Mouse (Mus musculus): ENCODE measurements around the gene Olfr328. TPM values are rescaled to one million over a fixed set of nuclear protein-coding genes. Genes with fewer than 3 reads are reported as not detected.
"Not testable (repeated sequence)": the region's sequence is repeated elsewhere in the genome, so short reads cannot be mapped to it uniquely, and the experiment has no call there.

Olfr328 gene
- polyA plus RNA-seq, 1 experiment from 2014 or later = not detected

DNA sequence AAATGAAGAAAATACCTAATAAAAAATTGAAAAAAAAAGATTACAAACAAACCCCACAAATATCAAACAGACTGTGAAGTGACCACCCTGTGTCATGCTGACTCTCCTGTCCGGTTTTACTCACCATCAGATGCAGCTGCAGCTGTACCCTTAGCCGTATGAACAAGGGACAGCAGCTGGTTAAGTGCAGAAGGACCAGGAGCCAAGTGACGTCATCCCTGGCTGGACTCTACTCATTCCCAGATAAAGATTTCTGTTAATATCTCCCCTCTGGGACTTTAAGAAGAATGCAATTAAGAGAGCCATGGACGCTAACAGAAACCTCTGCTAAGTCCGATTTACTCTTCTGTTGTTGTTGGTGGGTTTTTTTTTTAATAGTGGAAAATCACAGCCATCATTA lies 15.0 kb upstream of the Olfr328 start, which contains the start of gene Olfr224:
Gene Olfr224, minus strand, starts transcription at position 149 of the 400 bp plus-strand sequence.
- Histone ChIP-seq H3K27me3 (replicated peaks) (no peaks in the 10 kb centered on the region), H3K4me1 (replicated peaks) (no peaks in the 10 kb centered on the region), H3K4me3 (no peak within 1 kb of the TSS), H3K4me2 (no peak within 1 kb of the TSS), H3K9ac (no peak within 1 kb of the TSS), H3K27ac (ENCODE audit: poor library complexity, severe bottlenecking) (no peak within 1 kb of the TSS), H3K36me3 (no peaks in the 10 kb centered on the region), H3K9me3 (replicated peaks) (no peaks in the 10 kb centered on the region)
- no peak for ATAC-seq (ENCODE audit: insufficient number of reproducible peaks, low FRiP score)
- 62% methylated on average over 5 of the region's 5 CpGs for WGBS

DNA sequence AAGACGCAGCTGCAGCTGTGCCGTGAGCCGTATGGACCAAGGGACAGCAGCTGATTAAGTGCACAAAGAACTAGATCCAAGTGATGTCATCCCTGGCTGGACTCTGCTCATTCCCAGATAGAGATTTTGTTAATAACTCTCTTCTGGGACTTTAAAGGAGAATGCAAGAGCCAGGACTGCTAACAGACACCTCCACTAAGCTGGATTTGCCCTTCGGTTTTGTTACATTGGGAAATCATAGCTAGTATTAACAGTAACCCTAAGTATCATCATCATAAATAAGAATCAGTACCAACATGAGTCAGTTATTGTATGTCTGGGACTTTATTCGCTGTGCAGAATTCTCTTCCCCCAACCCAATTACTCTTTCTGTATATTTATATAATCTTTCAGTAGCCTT lies 9.1 kb downstream of the Olfr328 start, which contains the start of gene Olfr329-ps:
Gene Olfr329-ps, minus strand, starts transcription at position 101 of the 400 bp plus-strand sequence.
- H3K4me3 ChIP-seq = no peak within 1 kb of the TSS
- no peaks in the 10 kb centered on the region for H3K36me3 ChIP-seq
- H3K4me2 ChIP-seq = no peak within 1 kb of the TSS
- H3K27me3 ChIP-seq (replicated peaks) = no peaks in the 10 kb centered on the region
- WGBS = 76% methylated on average over 5 of the region's 5 CpGs
- H3K9ac ChIP-seq = no peak within 1 kb of the TSS
- H3K4me1 ChIP-seq (replicated peaks) = no peaks in the 10 kb centered on the region
- ATAC-seq (ENCODE audit: insufficient number of reproducible peaks, low FRiP score) = no peak
- no peak within 1 kb of the TSS for H3K27ac ChIP-seq (ENCODE audit: poor library complexity, severe bottlenecking)
- H3K9me3 ChIP-seq (replicated peaks) = no peaks in the 10 kb centered on the region

GRCm38 (mm10) chr11:58534736-58535135 lies 20.7 kb downstream of the Olfr328 start, which contains the start of gene Olfr330:
Gene Olfr330 (minus strand): TSS chr11:58534836.
- not testable (repeated sequence) for H3K4me1 ChIP-seq (replicated peaks); H3K27ac ChIP-seq (ENCODE audit: poor library complexity, severe bottlenecking); H3K36me3 ChIP-seq; H3K4me2 ChIP-seq; H3K27me3 ChIP-seq (replicated peaks); H3K4me3 ChIP-seq; ATAC-seq (ENCODE audit: insufficient number of reproducible peaks, low FRiP score); H3K9ac ChIP-seq; H3K9me3 ChIP-seq (replicated peaks)

DNA sequence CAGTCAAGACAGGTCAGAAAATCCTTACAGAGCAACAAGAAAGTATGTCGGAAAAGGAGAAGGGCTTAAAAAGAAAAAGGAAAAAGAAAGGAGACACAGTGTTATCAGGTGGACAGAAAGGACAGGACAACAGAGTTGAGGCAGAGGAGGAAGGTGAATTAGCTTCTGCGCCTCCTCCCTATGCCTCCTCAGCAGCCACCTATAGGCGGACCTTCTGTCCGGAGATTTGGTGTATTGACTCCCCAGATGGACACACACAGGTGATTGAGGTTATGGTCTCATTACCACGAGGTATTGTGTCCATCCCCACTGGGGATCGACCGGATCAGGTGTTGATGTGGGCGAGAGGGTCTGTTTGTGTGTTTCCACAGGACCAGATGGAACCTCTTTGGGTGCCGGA lies 35.7 kb downstream of the Olfr328 start:
- H3K36me3 ChIP-seq; H3K4me1 ChIP-seq (replicated peaks); H3K27ac ChIP-seq (ENCODE audit: poor library complexity, severe bottlenecking); H3K4me3 ChIP-seq; H3K9ac ChIP-seq; ATAC-seq (ENCODE audit: insufficient number of reproducible peaks, low FRiP score); H3K4me2 ChIP-seq; H3K27me3 ChIP-seq (replicated peaks); H3K9me3 ChIP-seq (replicated peaks): not testable (repeated sequence)
- WGBS = 90% methylated on average over 8 of the region's 9 CpGs

GRCm38 (mm10) chr11:58518916-58519315 lies 36.5 kb downstream of the Olfr328 start:
- H3K4me1 ChIP-seq (replicated peaks); H3K9ac ChIP-seq; H3K9me3 ChIP-seq (replicated peaks); H3K36me3 ChIP-seq; ATAC-seq (ENCODE audit: insufficient number of reproducible peaks, low FRiP score); H3K4me3 ChIP-seq; H3K4me2 ChIP-seq; H3K27me3 ChIP-seq (replicated peaks); H3K27ac ChIP-seq (ENCODE audit: poor library complexity, severe bottlenecking): not testable (repeated sequence)
- WGBS = 86% methylated on average over 18 of the region's 18 CpGs

DNA sequence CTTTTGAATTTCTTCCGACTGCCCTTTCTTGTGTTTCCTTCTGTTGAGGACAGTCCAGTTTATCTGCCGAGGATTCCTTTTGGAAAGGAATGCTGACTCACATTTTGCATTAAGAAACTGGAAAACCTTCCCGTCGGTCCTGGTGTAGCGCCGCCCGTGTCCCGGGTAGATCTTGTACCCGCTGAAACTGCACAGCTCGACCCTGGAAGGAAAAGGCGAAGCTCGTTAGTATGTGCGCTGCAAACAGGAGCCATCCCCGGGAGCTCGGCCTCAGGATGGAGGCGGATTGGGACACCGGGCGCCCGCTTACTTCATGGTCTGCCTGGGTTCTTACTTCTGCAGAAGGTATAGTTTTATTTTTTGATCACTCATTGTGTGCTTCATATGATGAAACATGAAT lies 46.4 kb downstream of the Olfr328 start:
- 75% methylated on average over 19 of the region's 19 CpGs for WGBS
- not testable (repeated sequence) for ATAC-seq (ENCODE audit: insufficient number of reproducible peaks, low FRiP score); H3K9me3 ChIP-seq (replicated peaks)

GRCm38 (mm10) chr11:58502472-58502871 lies 53.0 kb downstream of the Olfr328 start, which contains the start of gene Olfr331:
Gene Olfr331 (minus strand): TSS chr11:58502572.
- H3K4me3 ChIP-seq; H3K9me3 ChIP-seq (replicated peaks); H3K27me3 ChIP-seq (replicated peaks); H3K36me3 ChIP-seq; H3K27ac ChIP-seq (ENCODE audit: poor library complexity, severe bottlenecking); H3K4me2 ChIP-seq; H3K4me1 ChIP-seq (replicated peaks); ATAC-seq (ENCODE audit: insufficient number of reproducible peaks, low FRiP score); H3K9ac ChIP-seq: not testable (repeated sequence)

More for the DNA sequence above, 46.4 kb downstream of the Olfr328 start:
- not testable (repeated sequence) for H3K4me1 ChIP-seq (replicated peaks); H3K4me2 ChIP-seq; H3K36me3 ChIP-seq; H3K27ac ChIP-seq (ENCODE audit: poor library complexity, severe bottlenecking); H3K9ac ChIP-seq; H3K27me3 ChIP-seq (replicated peaks); H3K4me3 ChIP-seq

Other genes starting within 250 kb of the Olfr328 start
- gene Zfp692, start 248.6 kb downstream of the Olfr328 start, polyA plus RNA-seq (2016; fragmentation: Nextera tagmentation; extraction: Ambion mirVana) = 14.9 and 15.5 TPM in 2 replicates
- 32.4 and 33.6 TPM in 2 replicates for gene Zfp672, start 225.3 kb downstream of the Olfr328 start, polyA plus RNA-seq (2016; fragmentation: Nextera tagmentation; extraction: Ambion mirVana)
- 26.6 and 27.8 TPM in 2 replicates for gene Sh3bp5l, start 224.9 kb downstream of the Olfr328 start, polyA plus RNA-seq (2016; fragmentation: Nextera tagmentation; extraction: Ambion mirVana)
- not detected in 2 replicates for gene Lypd8, start 176.6 kb downstream of the Olfr328 start, polyA plus RNA-seq (2016; fragmentation: Nextera tagmentation; extraction: Ambion mirVana)
- not detected in 2 replicates for gene 1810065E05Rik, start 134.5 kb downstream of the Olfr328 start, polyA plus RNA-seq (2016; fragmentation: Nextera tagmentation; extraction: Ambion mirVana)
- not detected in 2 replicates for gene Gm12253, start 123.1 kb downstream of the Olfr328 start, polyA plus RNA-seq (2016; fragmentation: Nextera tagmentation; extraction: Ambion mirVana)
- not detected in 2 replicates for gene Lypd9, start 102.7 kb downstream of the Olfr328 start, polyA plus RNA-seq (2016; fragmentation: Nextera tagmentation; extraction: Ambion mirVana)
- not detected in 2 replicates for gene Olfr30, start 93.4 kb downstream of the Olfr328 start, polyA plus RNA-seq (2016; fragmentation: Nextera tagmentation; extraction: Ambion mirVana)
- not detected in 2 replicates for gene Olfr332, start 63.1 kb downstream of the Olfr328 start, polyA plus RNA-seq (2016; fragmentation: Nextera tagmentation; extraction: Ambion mirVana)
- gene Olfr331, start 53.1 kb downstream of the Olfr328 start, polyA plus RNA-seq (2016; fragmentation: Nextera tagmentation; extraction: Ambion mirVana) = not detected in 2 replicates
- gene Olfr330, start 20.8 kb downstream of the Olfr328 start, polyA plus RNA-seq (2016; fragmentation: Nextera tagmentation; extraction: Ambion mirVana) = not detected in 2 replicates
- gene Olfr329-ps, start 9.2 kb downstream of the Olfr328 start, polyA plus RNA-seq (2016; fragmentation: Nextera tagmentation; extraction: Ambion mirVana) = not detected in 2 replicates
- gene Olfr224, start 14.9 kb upstream of the Olfr328 start, polyA plus RNA-seq (2016; fragmentation: Nextera tagmentation; extraction: Ambion mirVana) = not detected in 2 replicates
- not detected in 2 replicates for gene Olfr325, start 22.1 kb upstream of the Olfr328 start, polyA plus RNA-seq (2016; fragmentation: Nextera tagmentation; extraction: Ambion mirVana)
- gene Olfr324, start 39.5 kb upstream of the Olfr328 start, polyA plus RNA-seq (2016; fragmentation: Nextera tagmentation; extraction: Ambion mirVana) = not detected in 2 replicates
- not detected in 2 replicates for gene 2210407C18Rik, start 60.4 kb upstream of the Olfr328 start, polyA plus RNA-seq (2016; fragmentation: Nextera tagmentation; extraction: Ambion mirVana)
- not detected in 2 replicates for gene Olfr323, start 74.9 kb upstream of the Olfr328 start, polyA plus RNA-seq (2016; fragmentation: Nextera tagmentation; extraction: Ambion mirVana)
- gene Trim58, start 84.8 kb upstream of the Olfr328 start, polyA plus RNA-seq (2016; fragmentation: Nextera tagmentation; extraction: Ambion mirVana) = 1.5 and 2.0 TPM in 2 replicates
- not detected in 2 replicates for gene Olfr322, start 103.1 kb upstream of the Olfr328 start, polyA plus RNA-seq (2016; fragmentation: Nextera tagmentation; extraction: Ambion mirVana)
- not detected in 2 replicates for gene Olfr320, start 125.5 kb upstream of the Olfr328 start, polyA plus RNA-seq (2016; fragmentation: Nextera tagmentation; extraction: Ambion mirVana)
- gene Olfr319, start 143.5 kb upstream of the Olfr328 start, polyA plus RNA-seq (2016; fragmentation: Nextera tagmentation; extraction: Ambion mirVana) = not detected in 2 replicates
- gene Olfr318, start 168.4 kb upstream of the Olfr328 start, polyA plus RNA-seq (2016; fragmentation: Nextera tagmentation; extraction: Ambion mirVana) = not detected in 2 replicates
- gene Olfr317, start 183.6 kb upstream of the Olfr328 start, polyA plus RNA-seq (2016; fragmentation: Nextera tagmentation; extraction: Ambion mirVana) = not detected in 2 replicates
- not detected in 2 replicates for gene Olfr316, start 197.1 kb upstream of the Olfr328 start, polyA plus RNA-seq (2016; fragmentation: Nextera tagmentation; extraction: Ambion mirVana)
- not detected in 2 replicates for gene Olfr315, start 217.6 kb upstream of the Olfr328 start, polyA plus RNA-seq (2016; fragmentation: Nextera tagmentation; extraction: Ambion mirVana)
- 0.10 TPM in 1 of 2 replicates, not detected in the other for gene Olfr314, start 227.3 kb upstream of the Olfr328 start, polyA plus RNA-seq (2016; fragmentation: Nextera tagmentation; extraction: Ambion mirVana)
- 0.65 and 1.1 TPM in 2 replicates for gene Fam183b, start 246.3 kb upstream of the Olfr328 start, polyA plus RNA-seq (2016; fragmentation: Nextera tagmentation; extraction: Ambion mirVana)

Data from heart, embryonic 12.5 days (tissue).